Mouse (Mus musculus): Measurements from ENCODE around the gene Golga4. TPM values are rescaled to one million over a fixed set of nuclear protein-coding genes. Genes with fewer than 3 reads are reported as not detected.

Gene Golga4
- polyA plus RNA-seq, 1 experiment from 2014 or later, result 52.5 TPM

DNA sequence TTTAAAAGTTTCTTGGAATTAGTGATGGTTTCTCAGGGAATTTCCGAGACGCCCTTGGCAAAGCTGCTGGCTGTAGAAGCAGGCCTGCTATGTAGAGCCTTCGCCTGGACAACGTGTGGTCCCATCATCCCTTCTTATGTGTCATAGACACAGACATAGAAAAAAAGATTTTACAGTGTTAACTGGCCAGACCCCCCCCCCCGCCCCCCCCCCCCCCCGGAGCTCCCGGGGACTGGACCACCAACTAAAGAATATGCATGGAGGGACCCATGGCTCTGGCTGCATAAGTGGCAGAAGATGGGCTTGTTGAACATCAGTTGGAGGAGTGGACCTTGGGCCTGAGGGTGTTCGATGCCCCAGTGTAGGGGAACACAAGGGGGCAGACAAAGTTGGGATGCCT lies 11.6 kb downstream of the Golga4 start:
- no peaks in the 10 kb centered on the region for H3K27me3 ChIP-seq (replicated peaks; ENCODE audit: control insufficient read depth, insufficient read depth, low read length)
- WGBS, result 76% methylated on average over 8 of the region's 8 CpGs
- H3K9ac ChIP-seq (ENCODE audit: low read depth, low read length), result no peak overlapping the region
- H3K4me1 ChIP-seq (replicated peaks; ENCODE audit: control insufficient read depth, insufficient read depth, low read length), result no peaks in the 10 kb centered on the region; the same call in 1 of the 2 replicates
- no peak overlapping the region for H3K4me3 ChIP-seq (ENCODE audit: low read depth, low read length)
- peaks cover 21% of the 10 kb centered on the region for H3K36me3 ChIP-seq (ENCODE audit: control insufficient read depth, insufficient read depth)
- H3K4me2 ChIP-seq (replicated peaks; ENCODE audit: low read depth), result no peak overlapping the region
- TF ChIP-seq CTCF (IDR thresholded peaks at IDR 0.05; ENCODE audit: low read depth), result no peak
- H3K9me3 ChIP-seq (ENCODE audit: control insufficient read depth), result no peaks in the 10 kb centered on the region
- H3K27ac ChIP-seq (ENCODE audit: low read depth, low read length), result no peak overlapping the region
- ATAC-seq, result no peak

DNA sequence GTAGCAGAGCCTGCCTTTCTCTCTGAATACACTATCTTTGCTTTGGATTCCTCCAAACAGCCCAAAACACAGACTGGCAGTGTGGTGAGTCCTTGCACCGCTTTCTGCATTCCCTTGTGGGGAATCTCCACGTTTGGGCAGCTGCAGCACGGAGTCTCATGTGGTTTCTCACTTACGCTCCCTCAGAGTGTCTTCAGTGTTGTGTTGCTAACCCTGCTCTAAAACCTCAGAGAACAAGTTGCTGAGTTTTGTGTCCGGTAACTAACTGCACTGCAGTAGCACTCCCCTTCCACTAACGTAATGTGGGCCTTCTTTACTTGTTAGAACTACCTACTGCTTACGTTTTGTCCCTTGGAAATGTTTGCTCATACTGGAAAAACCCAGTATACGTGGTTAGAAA lies 13.0 kb downstream of the Golga4 start:
- Histone ChIP-seq H3K36me3 (ENCODE audit: control insufficient read depth, insufficient read depth) (peaks cover 34% of the 10 kb centered on the region), H3K27ac (ENCODE audit: low read depth, low read length) (no peak overlapping the region), H3K9me3 (ENCODE audit: control insufficient read depth) (no peaks in the 10 kb centered on the region), H3K4me1 (replicated peaks; ENCODE audit: control insufficient read depth, insufficient read depth, low read length) (no peaks in the 10 kb centered on the region; the same call in 1 of the 2 replicates), H3K9ac (ENCODE audit: low read depth, low read length) (no peak overlapping the region), H3K4me2 (replicated peaks; ENCODE audit: low read depth) (no peak overlapping the region), H3K27me3 (replicated peaks; ENCODE audit: control insufficient read depth, insufficient read depth, low read length) (no peaks in the 10 kb centered on the region), H3K4me3 (ENCODE audit: low read depth, low read length) (no peak overlapping the region)
- ATAC-seq, result no peak
- 71% methylated on average over 8 of the region's 8 CpGs for WGBS
- no peak for TF ChIP-seq CTCF (IDR thresholded peaks at IDR 0.05; ENCODE audit: low read depth)

DNA sequence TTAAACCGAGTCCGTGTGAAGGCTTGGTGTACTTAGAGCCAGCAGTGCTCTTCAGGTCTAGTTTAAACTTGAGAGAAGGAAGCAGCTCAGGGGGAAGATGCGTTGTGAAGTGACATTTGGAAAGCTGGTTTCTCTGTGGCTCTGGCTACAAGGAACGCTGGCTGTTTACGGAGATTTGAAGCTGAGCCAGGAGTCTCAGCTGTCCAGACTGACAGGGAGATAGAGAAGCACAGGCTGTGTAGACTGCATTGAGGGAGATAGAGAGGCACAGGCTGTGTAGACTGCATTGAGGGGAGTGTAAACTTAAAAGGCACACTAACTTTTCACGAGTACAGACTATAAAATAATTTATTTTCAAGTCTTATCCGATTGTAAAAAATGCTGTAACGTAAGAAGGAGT lies 13.9 kb downstream of the Golga4 start:
- Histone ChIP-seq H3K4me2 (replicated peaks; ENCODE audit: low read depth) (no peak overlapping the region), H3K27ac (ENCODE audit: low read depth, low read length) (no peak overlapping the region)
- 40% methylated on average over 8 of the region's 8 CpGs for WGBS

DNA sequence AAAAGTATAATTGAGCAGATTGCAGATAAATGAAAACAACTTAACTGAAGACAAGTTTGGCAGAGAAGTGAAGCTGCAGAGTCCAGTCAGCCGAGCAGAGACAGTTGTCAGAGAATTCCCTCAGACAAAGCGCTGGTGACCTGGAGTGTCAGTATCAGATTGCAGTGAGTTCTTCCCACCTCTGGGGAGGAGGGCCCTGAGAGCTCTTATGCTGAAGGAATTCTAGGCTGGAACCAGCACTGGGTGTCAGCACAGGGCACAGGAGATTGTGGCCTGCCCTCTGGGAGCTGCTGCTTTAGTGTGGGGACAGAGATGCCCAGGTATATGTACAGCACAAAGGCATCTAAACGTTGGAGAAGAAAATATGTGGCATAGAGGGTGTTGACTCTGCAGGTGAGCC lies 14.8 kb downstream of the Golga4 start:
- H3K4me1 ChIP-seq (replicated peaks; ENCODE audit: control insufficient read depth, insufficient read depth, low read length), result no peaks in the 10 kb centered on the region; the same call in 1 of the 2 replicates
- 44% methylated on average over 3 of the region's 3 CpGs for WGBS
- H3K9me3 ChIP-seq (ENCODE audit: control insufficient read depth), result no peaks in the 10 kb centered on the region
- H3K36me3 ChIP-seq (ENCODE audit: control insufficient read depth, insufficient read depth), result peaks cover 36% of the 10 kb centered on the region
- ATAC-seq, result no peak
- no peak overlapping the region for H3K27ac ChIP-seq (ENCODE audit: low read depth, low read length)
- TF ChIP-seq CTCF (IDR thresholded peaks at IDR 0.05; ENCODE audit: low read depth), result no peak
- no peak overlapping the region for H3K4me3 ChIP-seq (ENCODE audit: low read depth, low read length)
- no peak overlapping the region for H3K4me2 ChIP-seq (replicated peaks; ENCODE audit: low read depth)
- H3K27me3 ChIP-seq (replicated peaks; ENCODE audit: control insufficient read depth, insufficient read depth, low read length), result no peaks in the 10 kb centered on the region
- H3K9ac ChIP-seq (ENCODE audit: low read depth, low read length), result no peak overlapping the region

More for the DNA sequence above, 13.9 kb downstream of the Golga4 start:
- Histone ChIP-seq H3K27me3 (replicated peaks; ENCODE audit: control insufficient read depth, insufficient read depth, low read length) (no peaks in the 10 kb centered on the region), H3K9ac (ENCODE audit: low read depth, low read length) (no peak overlapping the region), H3K4me1 (replicated peaks; ENCODE audit: control insufficient read depth, insufficient read depth, low read length) (no peaks in the 10 kb centered on the region; the same call in 1 of the 2 replicates), H3K9me3 (ENCODE audit: control insufficient read depth) (no peaks in the 10 kb centered on the region), H3K36me3 (ENCODE audit: control insufficient read depth, insufficient read depth) (peaks cover 34% of the 10 kb centered on the region), H3K4me3 (ENCODE audit: low read depth, low read length) (no peak overlapping the region)
- no peak for TF ChIP-seq CTCF (IDR thresholded peaks at IDR 0.05; ENCODE audit: low read depth)
- ATAC-seq, result no peak

DNA sequence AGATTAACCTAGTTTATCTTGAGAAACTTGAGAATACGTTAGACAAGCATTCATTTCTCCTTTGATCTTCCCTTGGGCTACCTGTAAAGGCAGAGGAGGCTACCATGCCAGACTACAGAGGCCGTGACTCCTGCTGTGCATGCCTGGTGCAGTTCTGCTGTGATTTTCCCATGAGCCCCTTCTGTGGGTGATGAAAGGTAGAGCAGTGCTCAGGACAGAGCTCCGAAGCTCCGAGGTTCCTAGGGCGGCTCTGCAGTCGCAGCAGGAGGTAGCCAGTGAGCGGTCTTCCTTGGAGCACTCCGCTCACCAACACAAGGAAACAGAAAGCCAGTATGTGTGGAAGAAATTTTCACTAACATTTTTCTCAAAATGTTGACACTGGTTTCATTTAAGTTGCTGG lies 15.6 kb downstream of the Golga4 start:
- ATAC-seq, result no peak
- H3K27ac ChIP-seq (ENCODE audit: low read depth, low read length), result no peak overlapping the region
- H3K36me3 ChIP-seq (ENCODE audit: control insufficient read depth, insufficient read depth), result peaks cover 38% of the 10 kb centered on the region
- no peak overlapping the region for H3K9ac ChIP-seq (ENCODE audit: low read depth, low read length)
- 91% methylated on average over 8 of the region's 8 CpGs for WGBS
- H3K4me3 ChIP-seq (ENCODE audit: low read depth, low read length), result no peak overlapping the region
- no peak for TF ChIP-seq CTCF (IDR thresholded peaks at IDR 0.05; ENCODE audit: low read depth)
- no peak overlapping the region for H3K4me2 ChIP-seq (replicated peaks; ENCODE audit: low read depth)
- no peaks in the 10 kb centered on the region; the same call in 1 of the 2 replicates for H3K4me1 ChIP-seq (replicated peaks; ENCODE audit: control insufficient read depth, insufficient read depth, low read length)
- no peaks in the 10 kb centered on the region for H3K27me3 ChIP-seq (replicated peaks; ENCODE audit: control insufficient read depth, insufficient read depth, low read length)
- H3K9me3 ChIP-seq (ENCODE audit: control insufficient read depth), result no peaks in the 10 kb centered on the region

DNA sequence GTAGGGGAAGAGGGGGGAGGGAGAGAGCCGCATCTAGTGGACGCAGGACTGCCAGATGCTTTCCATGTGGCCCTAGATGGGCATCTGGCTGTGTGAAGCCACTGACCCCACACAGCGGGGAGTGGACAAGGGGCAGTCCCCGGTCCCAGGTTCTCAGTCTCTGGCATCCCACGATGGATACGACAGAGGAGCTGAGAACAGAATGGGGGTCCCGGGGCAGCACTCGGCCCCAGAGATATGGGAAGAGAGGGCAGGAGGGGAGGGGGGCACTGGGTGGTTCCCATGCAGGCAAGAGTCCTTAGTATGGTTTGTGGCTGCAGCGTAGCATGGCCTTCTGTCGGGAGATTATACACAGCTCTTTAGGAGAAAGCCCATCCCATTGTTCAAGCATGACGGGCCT lies 17.7 kb downstream of the Golga4 start:
- no peak overlapping the region for H3K9ac ChIP-seq (ENCODE audit: low read depth, low read length)
- H3K27ac ChIP-seq (ENCODE audit: low read depth, low read length), result no peak overlapping the region
- 93% methylated on average over 11 of the region's 11 CpGs for WGBS
- no peaks in the 10 kb centered on the region; the same call in 1 of the 2 replicates for H3K4me1 ChIP-seq (replicated peaks; ENCODE audit: control insufficient read depth, insufficient read depth, low read length)
- no peak for ATAC-seq
- no peaks in the 10 kb centered on the region for H3K27me3 ChIP-seq (replicated peaks; ENCODE audit: control insufficient read depth, insufficient read depth, low read length)
- H3K4me2 ChIP-seq (replicated peaks; ENCODE audit: low read depth), result no peak overlapping the region
- no peak for TF ChIP-seq CTCF (IDR thresholded peaks at IDR 0.05; ENCODE audit: low read depth)
- no peaks in the 10 kb centered on the region for H3K9me3 ChIP-seq (ENCODE audit: control insufficient read depth)
- peaks cover 58% of the 10 kb centered on the region for H3K36me3 ChIP-seq (ENCODE audit: control insufficient read depth, insufficient read depth)
- H3K4me3 ChIP-seq (ENCODE audit: low read depth, low read length), result no peak overlapping the region

DNA sequence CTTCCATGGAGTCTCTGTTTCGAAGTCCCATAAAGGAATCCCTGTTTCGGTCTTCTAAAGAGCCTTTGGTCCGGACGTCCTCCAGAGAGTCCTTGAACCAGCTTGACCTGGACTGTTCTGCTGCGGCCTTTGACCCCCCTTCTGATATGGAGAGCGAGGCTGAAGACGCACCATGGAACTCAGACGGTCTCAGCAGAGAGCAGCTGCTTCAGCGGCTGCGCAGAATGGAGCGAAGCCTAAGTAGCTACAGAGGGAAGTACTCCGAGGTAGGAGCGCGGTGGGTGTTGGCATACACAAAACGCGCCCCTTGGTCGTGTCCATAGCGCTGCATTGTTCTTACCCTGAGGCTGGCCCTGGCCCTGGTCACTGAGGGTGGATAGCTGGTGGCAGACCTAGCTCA lies 21.0 kb downstream of the Golga4 start:
- H3K27me3 ChIP-seq (replicated peaks; ENCODE audit: control insufficient read depth, insufficient read depth, low read length), result no peaks in the 10 kb centered on the region
- ATAC-seq, result no peak
- no peak for TF ChIP-seq CTCF (IDR thresholded peaks at IDR 0.05; ENCODE audit: low read depth)
- no peak overlapping the region for H3K4me2 ChIP-seq (replicated peaks; ENCODE audit: low read depth)
- no peak overlapping the region for H3K9ac ChIP-seq (ENCODE audit: low read depth, low read length)
- H3K9me3 ChIP-seq (ENCODE audit: control insufficient read depth), result no peaks in the 10 kb centered on the region
- H3K27ac ChIP-seq (ENCODE audit: low read depth, low read length), result no peak overlapping the region
- H3K36me3 ChIP-seq (ENCODE audit: control insufficient read depth, insufficient read depth), result peaks cover 89% of the 10 kb centered on the region
- no peak overlapping the region for H3K4me3 ChIP-seq (ENCODE audit: low read depth, low read length)
- 82% methylated on average over 18 of the region's 18 CpGs for WGBS
- H3K4me1 ChIP-seq (replicated peaks; ENCODE audit: control insufficient read depth, insufficient read depth, low read length), result no peaks in the 10 kb centered on the region
